Mouse (Mus musculus) brain, embryonic 14.5 days (tissue): ENCODE measurements at regions not wholly inside any gene's neighbourhood (a gene's known extent, or its start where the extent isn't known, plus 50 kb on each side); places are given as distances from the start of the nearest gene placed in this dataset.

Source experiments
- CTCF ChIP-seq: fragments of 200-500 bp; IDR thresholded peaks from 2 replicates; pipeline ENCODE4 v1.5.1; 2012; ENCODE audit warnings: inconsistent platforms, mild to moderate bottlenecking, moderate library complexity, borderline replicate concordance; ENCODE audit not compliant: insufficient read depth, insufficient read length; ENCODE audit errors: extremely low read depth
- POLR2A ChIP-seq: fragments of 200-500 bp; IDR thresholded peaks from 2 replicates; pipeline ENCODE4 v1.6.1; 2012; ENCODE audit warnings: mild to moderate bottlenecking, inconsistent platforms, borderline replicate concordance; ENCODE audit not compliant: poor library complexity, insufficient read depth, insufficient read length, severe bottlenecking; ENCODE audit errors: extremely low read depth

DNA sequence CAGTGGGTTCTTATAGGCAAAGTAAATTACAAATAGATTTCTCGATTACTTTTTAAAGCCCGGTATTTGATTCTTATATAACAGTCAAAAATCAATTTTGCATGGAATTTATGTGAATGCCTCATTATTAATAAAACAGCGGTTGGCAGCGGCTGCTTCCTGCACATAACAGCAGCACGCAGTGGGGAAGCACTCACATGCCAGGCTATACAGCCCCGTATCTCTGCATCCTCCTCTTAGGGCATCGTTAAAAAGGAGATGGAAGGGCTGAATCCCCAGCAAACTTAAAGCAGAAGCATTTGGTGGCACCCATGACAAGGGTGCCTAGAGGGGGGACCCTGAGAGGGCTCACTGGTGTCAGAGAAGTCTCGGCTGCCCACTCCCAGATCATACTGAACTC is 255.3 kb upstream of the Hnrnpa3 start:
- TF ChIP-seq CTCF (no peak), POLR2A (no peak)
